Mouse (Mus musculus) thymus, adult 2 months (tissue): ENCODE measurements around the gene Abcf2.

Experiments used
- CTCF ChIP-seq: fragments of 200-500 bp; IDR thresholded peaks from 2 replicates; pipeline ENCODE4 v1.5.1; 2012; ENCODE audit warnings: mild to moderate bottlenecking, control low read depth, low read length, moderate library complexity, borderline replicate concordance; ENCODE audit not compliant: control insufficient read depth, poor library complexity, insufficient read depth; ENCODE audit errors: extremely low read depth
- POLR2A ChIP-seq: fragments of 200-500 bp; IDR thresholded peaks from 2 replicates; pipeline ENCODE4 v1.6.1; 2012; ENCODE audit warnings: mild to moderate bottlenecking, low read length, control low read depth, moderate library complexity; ENCODE audit not compliant: control insufficient read depth, poor library complexity, insufficient read depth; ENCODE audit errors: extremely low read depth

DNA sequence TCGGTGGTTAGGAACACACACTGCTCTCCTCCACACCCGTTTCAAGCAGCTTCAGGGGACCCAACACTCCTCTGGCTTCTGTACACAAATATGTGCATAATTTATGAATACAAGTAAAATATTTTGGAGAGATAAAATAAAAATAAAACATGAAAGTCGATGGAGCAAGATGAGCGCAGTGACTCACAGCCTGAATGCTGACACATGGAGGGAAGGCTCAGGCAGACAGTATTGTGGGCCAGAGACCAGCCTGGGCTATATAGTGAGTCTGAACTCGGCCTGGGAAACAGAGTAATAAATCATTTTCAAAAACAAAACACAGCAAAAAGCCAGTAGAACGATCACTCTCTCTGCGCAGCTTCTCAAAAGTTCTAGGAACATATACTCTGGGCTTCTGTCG is 55.9 kb downstream of the Abcf2 start:
- TF ChIP-seq CTCF (no peak), POLR2A (no peak)
